ENCODE assay signal across 12 mouse cellular contexts in the genomic region with DNA sequence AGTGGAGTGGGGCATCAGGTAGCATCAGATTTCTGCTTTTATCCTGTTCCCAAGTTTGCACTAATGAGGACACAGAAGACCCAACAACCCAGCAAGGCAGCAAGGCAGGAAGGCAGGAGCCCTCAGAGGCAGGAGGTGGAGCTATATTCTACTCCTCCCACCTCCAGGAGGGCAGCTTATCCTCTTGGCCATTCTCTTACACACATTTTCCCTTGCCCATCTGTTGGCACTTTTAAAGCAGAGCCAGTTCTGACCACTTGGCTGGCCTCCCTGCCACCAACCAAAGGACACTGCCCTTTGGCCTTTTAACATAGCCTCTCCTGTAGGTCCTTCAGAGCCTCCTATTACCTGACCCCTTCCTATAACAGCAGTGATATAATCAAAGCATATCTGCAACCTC.
DNase-seq lines count a peak whose midpoint lies in the region; ATAC-seq and TF ChIP-seq lines count a peak whose summit lies in the region.
"Had no signal": no experiment of that assay in that cellular context is flagged by ENCODE, and none has a peak within 500 bp of the region (broad histone marks: within the 10 kb centered on the region; RNA-seq: fewer than 3 reads in every experiment).

No protein-coding gene starts in this region.

- no peak overlapping the region for H3K4me3 ChIP-seq in heart, embryonic 12.5 days
- no peak overlapping the region for H3K4me3 ChIP-seq in layer of hippocampus, adult 2 months
- H3K4me3 ChIP-seq in hindbrain, postnatal 0 days (ENCODE audit: low read length): no peak overlapping the region
- H3K4me3 ChIP-seq: forebrain, embryonic 13.5 days; hindbrain, embryonic 15.5 days had no signal

- peak overlapping the region; percentile 92 for H3K27ac ChIP-seq in heart, embryonic 12.5 days (ENCODE audit: poor library complexity, severe bottlenecking)
- peak overlapping the region; percentile 82 for H3K27ac ChIP-seq in layer of hippocampus, adult 2 months
- peak overlapping the region; percentile 59; the same call in 1 of the 2 replicates for H3K27ac ChIP-seq in hindbrain, postnatal 0 days

- 0 out of 2 replicates have a peak overlapping the region, but pooled peaks have one; percentile 63 for H3K9ac ChIP-seq in heart, embryonic 12.5 days
- H3K9ac ChIP-seq in hindbrain, postnatal 0 days (replicated peaks; ENCODE audit: low read length): no peak overlapping the region
- H3K9ac ChIP-seq: forebrain, embryonic 13.5 days; hindbrain, embryonic 15.5 days had no signal

- H3K36me3 ChIP-seq in heart, embryonic 12.5 days: no peaks in the 10 kb centered on the region
- no peaks in the 10 kb centered on the region for H3K36me3 ChIP-seq in hindbrain, postnatal 0 days (ENCODE audit: insufficient read depth, low read length)
- H3K36me3 ChIP-seq: hindbrain, embryonic 15.5 days had no signal

- H3K9me3 ChIP-seq in heart, embryonic 12.5 days (replicated peaks): no peaks in the 10 kb centered on the region
- H3K9me3 ChIP-seq in hindbrain, postnatal 0 days (ENCODE audit: low read length): no peaks in the 10 kb centered on the region
- H3K9me3 ChIP-seq: forebrain, embryonic 13.5 days; hindbrain, embryonic 15.5 days had no signal

- ATAC-seq in heart, embryonic 12.5 days (ENCODE audit: insufficient number of reproducible peaks, low FRiP score): no peak
- ATAC-seq in hindbrain, postnatal 0 days: no peak
- ATAC-seq: lung, postnatal 0 days had no signal

- TF ChIP-seq CTCF in layer of hippocampus, adult 2 months (conservative IDR thresholded peaks at IDR 0.05): no peak
- TF ChIP-seq CTCF in hindbrain, postnatal 0 days (IDR thresholded peaks at IDR 0.05; ENCODE audit: low read depth): no peak

- intact Hi-C loops in heart, postnatal 14 days (cut with DNase I): no loop called here

- H3K4me1 ChIP-seq in heart, embryonic 12.5 days (replicated peaks): peaks cover 99% of the 10 kb centered on the region
- H3K4me1 ChIP-seq in hindbrain, postnatal 0 days (ENCODE audit: insufficient read depth, low read length): peaks cover 59% of the 10 kb centered on the region

- no peak for DNase-seq in heart, postnatal 14 days
- no peak for DNase-seq in layer of hippocampus, adult 2 months (ENCODE audit: low spot score in 2 of 2)
- DNase-seq in layer of hippocampus, adult 9-11 months: no peak
- DNase-seq in cerebellum, postnatal 10 days: peak; percentile 26 to 40
- DNase-seq in hindbrain, postnatal 0 days (ENCODE audit: low spot score): no peak
- DNase-seq in ovary, postnatal 10 days (ENCODE audit: low spot score): no peak
- no peak for DNase-seq in c-Kit-positive CD71-positive TER-119-positive erythroid progenitor cells, embryonic 14.5 days (ENCODE audit: low spot score)
- DNase-seq: thymus, postnatal 4 days had no signal

- H3K27me3 ChIP-seq in heart, embryonic 12.5 days (replicated peaks): no peaks in the 10 kb centered on the region
- H3K27me3 ChIP-seq in hindbrain, postnatal 0 days (ENCODE audit: insufficient read depth, low read length): no peaks in the 10 kb centered on the region
- H3K27me3 ChIP-seq: forebrain, embryonic 13.5 days; hindbrain, embryonic 15.5 days had no signal

- no peak overlapping the region for H3K4me2 ChIP-seq in heart, embryonic 12.5 days
- H3K4me2 ChIP-seq in hindbrain, postnatal 0 days (ENCODE audit: low read depth, low read length): no peak overlapping the region
- H3K4me2 ChIP-seq: forebrain, embryonic 13.5 days; hindbrain, embryonic 15.5 days had no signal

Comparison
In these comparisons a context has a peak if more than half of its experiments do, and no peak if none do; other contexts are left out.
1. DNase-seq: peak in cerebellum, postnatal 10 days (2 of 2); none in heart, postnatal 14 days (0 of 2), layer of hippocampus, adult 2 months (0 of 2), layer of hippocampus, adult 9-11 months (single experiment), hindbrain, postnatal 0 days (single experiment), ovary, postnatal 10 days (single experiment) and c-Kit-positive CD71-positive TER-119-positive erythroid progenitor cells, embryonic 14.5 days (single experiment).
2. Peak in every context shown above with its lines, with median percentiles within 50 percentile points of each other: H3K27ac ChIP-seq.